Mouse (Mus musculus) brown adipose tissue, adult 24 weeks (tissue): ENCODE measurements around the gene Nckap5. TPM values are rescaled to one million over a fixed set of nuclear protein-coding genes. Genes with fewer than 3 reads are reported as not detected.

ENCODE experiments used
- H3K27ac ChIP-seq: fragments of 200-500 bp; replicated peaks from 2 replicates; pipeline ENCODE4 v1.5.1; 2012; ENCODE audit warnings: low read depth, mild to moderate bottlenecking, low read length
- H3K4me1 ChIP-seq: fragments of 200-500 bp; 2 replicates; pipeline ENCODE4 v1.6.1; 2012; ENCODE audit warnings: low read length, mixed read lengths; ENCODE audit not compliant: control insufficient read depth, insufficient read depth, insufficient read length
- H3K4me3 ChIP-seq: fragments of 200-500 bp; 2 replicates; pipeline ENCODE4 v1.5.1; 2012; ENCODE audit warnings: low read depth, mild to moderate bottlenecking, low read length, moderate library complexity; ENCODE audit not compliant: insufficient read depth
- polyA plus RNA-seq: library from polyadenylated mRNA; stranded (reverse); fragments of >200 nt; gene quantifications from 2 replicates; pipeline ENCODE4 v1.2.4, GENCODE M21; 2012; ENCODE audit not compliant: missing spikeins, insufficient read depth, insufficient read length

The Nckap5 gene
- polyA plus RNA-seq, 1 experiment: 1.4 TPM

- Histone ChIP-seq H3K27ac (no peak overlapping the region), H3K4me1 (no peaks in the 10 kb centered on the region), H3K4me3 (no peak overlapping the region)
Observed at GRCm38 (mm10) chr1:125870056-125870455, 960.5 kb downstream of the Nckap5 start.
